Mouse (Mus musculus) liver, postnatal 0 days (tissue): ENCODE measurements around the gene Lrch3. TPM values are rescaled to one million over a fixed set of nuclear protein-coding genes. Genes with fewer than 3 reads are reported as not detected.
"Not testable (repeated sequence)": the region's sequence is repeated elsewhere in the genome, so short reads cannot be mapped to it uniquely, and the experiment has no call there.

Source experiments
- ATAC-seq: fragments of 200-750 bp; cut with Nextera tagmentation; 2 replicates; pipeline ENCODE4 v1.8.0; 2017; ENCODE audit warnings: mild to moderate bottlenecking, moderate library complexity
- DNase-seq: peaks from one replicate; pipeline ENCODE4 v3.0.0-alpha.2; 2016
- H3K27ac ChIP-seq: fragments of 300-500 bp; sonication (generic); 2 replicates; pipeline ENCODE4 v1.5.1; 2014; ENCODE audit warnings: antibody characterized with exemption, moderate library complexity, mild to moderate bottlenecking, low read depth
- H3K27me3 ChIP-seq: fragments of 300-500 bp; sonication (generic); 2 replicates; pipeline ENCODE4 v1.6.1; 2014; ENCODE audit warnings: low read length, control low read depth, mixed read lengths; ENCODE audit not compliant: insufficient read depth
- H3K36me3 ChIP-seq: fragments of 300-500 bp; sonication (generic); replicated peaks from 2 replicates; pipeline ENCODE4 v1.6.1; 2014; ENCODE audit warnings: mild to moderate bottlenecking, control low read depth, low read length, moderate library complexity, mixed read lengths; ENCODE audit not compliant: insufficient read depth
- H3K4me1 ChIP-seq: fragments of 300-500 bp; sonication (generic); 2 replicates; pipeline ENCODE4 v1.6.1; 2014; ENCODE audit warnings: antibody characterized with exemption, mild to moderate bottlenecking, control low read depth; ENCODE audit not compliant: insufficient read depth
- H3K4me2 ChIP-seq: fragments of 300-500 bp; sonication (generic); 2 replicates; pipeline ENCODE4 v1.6.1; 2014; ENCODE audit warnings: low read depth, mild to moderate bottlenecking, low read length, moderate library complexity, mixed read lengths
- H3K4me3 ChIP-seq: fragments of 300-500 bp; sonication (generic); 2 replicates; pipeline ENCODE4 v1.5.1; 2014; ENCODE audit warnings: low read depth, low read length
- H3K9ac ChIP-seq: fragments of 300-500 bp; sonication (generic); replicated peaks from 2 replicates; pipeline ENCODE4 v1.6.1; 2014; ENCODE audit warnings: mild to moderate bottlenecking, moderate library complexity
- H3K9me3 ChIP-seq: fragments of 300-500 bp; sonication (generic); 2 replicates; pipeline ENCODE4 v1.6.1; 2016; ENCODE audit warnings: mild to moderate bottlenecking, control low read depth, low read length, mixed read lengths
- CTCF ChIP-seq: sonication (generic); IDR thresholded peaks from 2 replicates; pipeline ENCODE4 v1.5.1; 2016; ENCODE audit warnings: antibody characterized with exemption, low read depth
- EP300 ChIP-seq: IDR thresholded peaks from 2 replicates; pipeline ENCODE4 v1.6.1; 2016; ENCODE audit warnings: antibody characterized with exemption, low read depth, mild to moderate bottlenecking
- WGBS: fragments of 180-500 bp; shearing (Covaris S2); extraction: QIAGEN DNeasy Blood & Tissue Kit; methylation state at CpG from one replicate; pipeline ENCODE4 v1.1.7; 2014; ENCODE audit not compliant: insufficient replicate concordance; 5-methylcytosine and 5-hydroxymethylcytosine counted together
- polyA plus RNA-seq: library from polyadenylated mRNA; unstranded; fragments of >200 nt; fragmentation: Nextera tagmentation; extraction: Ambion mirVana; gene quantifications from 2 replicates; pipeline ENCODE4 v1.2.1, GENCODE M21; 2015

Lrch3 gene
- polyA plus RNA-seq: 2.6 and 4.3 TPM in 2 replicates

DNA sequence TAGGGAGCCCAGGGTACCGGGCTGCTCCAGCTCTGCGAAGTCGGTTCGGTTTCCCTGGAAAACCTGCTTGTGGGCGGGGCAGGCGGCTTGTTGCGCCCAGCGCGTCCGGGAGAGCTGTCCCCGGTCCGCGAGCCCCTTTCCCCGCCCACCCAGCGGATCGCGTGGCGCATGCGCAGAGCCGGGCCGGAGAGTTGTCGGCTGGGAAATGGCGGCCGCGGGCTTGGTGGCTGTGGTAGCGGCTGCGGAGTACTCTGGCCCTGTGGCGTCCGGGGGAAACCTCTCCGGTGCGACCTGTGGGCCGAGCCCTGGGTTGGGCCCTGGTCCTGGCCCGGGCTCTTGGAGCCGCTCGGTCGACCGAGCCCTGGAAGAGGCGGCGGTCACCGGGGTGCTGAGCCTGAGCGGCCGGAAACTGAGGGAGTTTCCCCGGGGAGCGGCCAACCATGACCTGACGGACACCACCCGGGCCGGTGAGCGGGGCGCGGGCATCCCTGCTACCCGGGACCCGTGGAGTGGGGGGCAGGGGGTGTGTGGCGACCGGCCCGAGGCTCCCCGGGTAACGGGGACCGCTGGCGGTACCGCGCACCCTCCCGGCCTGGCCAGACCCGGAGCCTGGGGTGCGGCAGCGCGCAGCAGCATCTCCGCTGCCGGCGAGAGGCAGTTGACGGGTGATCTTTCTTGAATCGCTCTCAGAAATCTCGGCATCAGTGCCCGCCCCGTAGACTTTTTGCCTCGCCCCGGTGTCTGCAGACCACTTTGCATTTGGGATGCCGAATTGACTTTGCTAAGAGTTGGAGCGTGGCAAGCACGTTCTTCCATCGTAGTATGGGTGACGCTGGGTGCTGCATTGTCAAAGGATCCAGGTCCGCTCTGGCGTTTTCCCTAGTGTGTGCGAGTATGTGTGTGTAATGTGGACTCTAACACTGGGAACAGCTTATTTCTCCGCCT, at the start of gene Lrch3:
Lrch3 (plus strand) TSS at position 164 of the 945 bp plus-strand sequence.
- Histone ChIP-seq H3K27me3 (no peaks in the 10 kb centered on the region), H3K9ac (peak within 1 kb of the TSS; percentile 83), H3K9me3 (no peaks in the 10 kb centered on the region), H3K4me1 (peaks cover 2% of the 10 kb centered on the region; the same call in 1 of the 2 replicates), H3K27ac (peak within 1 kb of the TSS; percentile 74), H3K4me3 (peak within 1 kb of the TSS; percentile 96), H3K4me2 (peak within 1 kb of the TSS; percentile 80), H3K36me3 (no peaks in the 10 kb centered on the region)
- under 1% methylated on average over 75 of the region's 85 CpGs for WGBS
- ATAC-seq (peak; percentile 95), DNase-seq (peak; percentile 97)
- TF ChIP-seq CTCF (no peak), EP300 (no peak)

DNA sequence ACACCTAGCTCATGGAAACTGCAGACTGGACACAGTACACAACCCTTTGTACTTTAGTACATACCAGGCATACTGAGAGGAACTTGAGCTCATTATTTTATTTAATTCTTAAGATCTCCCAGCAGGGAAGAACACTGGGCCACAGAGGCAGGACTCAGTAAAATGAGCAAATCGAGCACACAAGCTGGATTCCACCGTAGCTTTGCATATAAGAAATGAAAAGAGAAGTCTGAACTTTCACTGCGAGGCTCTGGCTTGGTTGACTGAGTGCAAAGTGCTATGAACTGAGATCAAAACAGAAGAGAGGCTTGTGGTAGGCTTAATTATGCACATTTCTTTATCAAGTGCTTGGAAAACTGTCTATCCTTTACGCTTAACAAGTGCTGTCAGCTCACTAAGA, 48.5 kb upstream of the Lrch3 start:
- Histone ChIP-seq H3K9me3 (no peaks in the 10 kb centered on the region), H3K4me2 (no peak overlapping the region), H3K27me3 (no peaks in the 10 kb centered on the region), H3K27ac (no peak overlapping the region), H3K4me1 (peaks cover 9% of the 10 kb centered on the region; the same call in 1 of the 2 replicates), H3K4me3 (no peak overlapping the region), H3K9ac (no peak overlapping the region), H3K36me3 (0 out of 2 replicates have a peak, but pooled peaks cover 3% of the 10 kb centered on the region)
- WGBS: 79% methylated on average over 4 of the region's 4 CpGs
- DNase-seq (no peak), ATAC-seq (no peak)
- no peak for TF ChIP-seq EP300
- no peak for TF ChIP-seq CTCF

DNA sequence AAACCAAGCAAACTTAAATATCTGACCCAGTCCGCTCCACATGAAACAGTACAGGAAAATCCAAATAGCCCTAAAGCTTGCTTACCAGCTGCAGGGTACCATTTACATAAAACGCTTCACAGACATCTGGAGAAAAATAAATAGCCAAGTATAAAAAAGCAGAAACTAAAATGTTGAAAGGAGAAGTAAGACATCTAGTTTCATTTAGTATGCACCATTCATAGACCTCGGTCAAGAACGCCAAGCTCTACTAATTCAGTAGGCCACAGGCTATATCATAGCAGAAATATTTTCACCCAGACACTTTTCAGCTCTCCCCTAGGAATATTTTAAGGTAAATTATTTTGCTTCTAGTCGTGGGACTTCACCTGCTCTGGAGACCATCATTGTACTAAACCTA, 47.2 kb upstream of the Lrch3 start:
- 72% methylated on average over 5 of the region's 5 CpGs for WGBS
- no peak overlapping the region for H3K27ac ChIP-seq
- no peaks in the 10 kb centered on the region for H3K27me3 ChIP-seq
- ATAC-seq (no peak), DNase-seq (no peak)
- no peaks in the 10 kb centered on the region for H3K9me3 ChIP-seq
- H3K4me1 ChIP-seq: peaks cover 9% of the 10 kb centered on the region; the same call in 1 of the 2 replicates
- H3K4me2 ChIP-seq: peak overlapping the region; percentile 89; the same call in 1 of the 2 replicates
- no peaks in the 10 kb centered on the region for H3K36me3 ChIP-seq
- no peak overlapping the region for H3K9ac ChIP-seq
- no peak overlapping the region for H3K4me3 ChIP-seq
- TF ChIP-seq CTCF: no peak
- TF ChIP-seq EP300: no peak

DNA sequence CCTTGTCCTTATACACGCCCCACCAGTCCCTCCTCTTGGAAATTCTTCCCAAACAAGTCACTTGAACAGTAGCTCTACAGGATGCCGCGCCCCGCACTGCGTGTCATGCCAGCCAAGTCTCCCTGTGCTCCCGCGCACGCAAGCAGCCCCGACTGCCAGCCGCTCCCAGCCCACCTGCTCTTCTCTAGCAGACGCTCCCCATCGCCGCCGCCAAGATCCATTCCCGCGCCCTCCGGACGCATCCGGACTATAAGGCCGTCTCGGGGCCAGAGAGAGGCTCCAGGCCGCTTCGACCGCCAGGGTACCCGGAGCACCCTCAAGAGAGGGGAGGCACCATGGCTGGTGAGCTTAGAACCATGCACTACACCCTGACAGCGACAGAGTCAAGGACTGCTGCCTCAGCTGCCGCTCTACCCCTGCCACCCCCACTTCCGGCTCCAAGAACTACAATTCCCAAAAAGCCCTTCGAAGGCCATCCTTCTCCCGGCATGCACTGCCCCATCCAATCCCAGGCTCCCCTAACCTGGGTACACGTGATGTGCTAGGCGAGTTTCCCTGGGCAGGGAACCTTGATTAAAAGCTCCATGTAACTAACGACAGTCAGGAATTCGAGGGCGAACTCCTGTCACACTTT, 45.9 kb upstream of the Lrch3 start:
- no peaks in the 10 kb centered on the region for H3K27me3 ChIP-seq
- peak overlapping the region; percentile 86 for H3K9ac ChIP-seq
- H3K27ac ChIP-seq: no peak overlapping the region; the same call in 1 of the 2 replicates
- H3K4me1 ChIP-seq: peaks cover 9% of the 10 kb centered on the region; the same call in 1 of the 2 replicates
- H3K4me2 ChIP-seq: peak overlapping the region; percentile 89
- peak; percentile 99 for ATAC-seq
- H3K9me3 ChIP-seq: no peaks in the 10 kb centered on the region
- H3K36me3 ChIP-seq: no peaks in the 10 kb centered on the region
- WGBS: under 1% methylated on average over 35 of the region's 35 CpGs
- TF ChIP-seq EP300: no peak
- 0 out of 2 replicates have a peak, but pooled peaks have one; percentile 2 for TF ChIP-seq CTCF
- peak overlapping the region; percentile 81 for H3K4me3 ChIP-seq
- peak; percentile 88 for DNase-seq

DNA sequence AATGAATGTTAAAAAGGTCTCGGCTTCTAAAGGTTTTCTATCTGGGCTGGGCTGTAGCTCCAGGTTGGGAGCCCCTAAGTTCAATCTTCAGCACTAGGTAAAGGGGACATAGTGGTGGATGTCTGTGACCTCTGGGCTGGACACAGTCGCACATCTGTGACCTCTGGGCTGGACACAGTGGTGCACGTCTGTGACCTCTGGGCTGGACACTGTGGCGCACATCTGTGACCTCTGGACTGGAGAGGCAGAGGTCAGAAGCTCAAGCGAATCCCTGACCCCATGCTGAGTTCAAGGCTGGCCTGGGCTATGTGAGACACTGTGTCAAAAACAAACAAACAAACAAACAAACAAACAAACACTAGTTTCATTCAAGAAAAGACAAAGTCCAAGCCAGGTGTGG, 43.7 kb upstream of the Lrch3 start:
- H3K27ac ChIP-seq: no peak overlapping the region
- H3K9me3 ChIP-seq: no peaks in the 10 kb centered on the region
- no peak overlapping the region for H3K9ac ChIP-seq
- H3K27me3 ChIP-seq: no peaks in the 10 kb centered on the region
- H3K4me2 ChIP-seq: no peak overlapping the region
- WGBS: 53% methylated on average over 5 of the region's 5 CpGs
- no peak overlapping the region for H3K4me3 ChIP-seq
- no peaks in the 10 kb centered on the region for H3K36me3 ChIP-seq
- ATAC-seq: 0 out of 2 replicates have a peak, but pooled peaks have one; percentile 15
- TF ChIP-seq CTCF (no peak), EP300 (no peak)
- no peak for DNase-seq
- H3K4me1 ChIP-seq: peaks cover 9% of the 10 kb centered on the region; the same call in 1 of the 2 replicates

DNA sequence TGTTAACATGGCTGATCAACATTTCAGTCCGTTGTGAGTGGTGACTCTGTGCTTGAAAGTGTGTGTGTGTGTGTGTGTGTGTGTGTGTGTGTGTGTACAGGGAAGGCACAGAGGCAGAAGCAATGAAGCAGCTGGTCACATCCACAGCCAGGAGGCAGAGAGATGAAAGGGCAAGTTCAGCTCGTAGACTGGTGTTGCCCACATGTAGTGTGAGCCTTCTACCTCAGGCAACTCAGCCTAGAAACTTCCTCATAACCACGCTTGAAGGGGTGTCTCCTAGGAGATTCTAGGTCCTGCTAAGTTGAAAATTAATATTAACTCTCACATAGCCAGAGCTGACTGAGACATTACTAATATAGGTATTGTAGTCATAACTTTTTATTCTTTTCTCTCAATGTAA, 40.5 kb upstream of the Lrch3 start:
- no peak overlapping the region for H3K9ac ChIP-seq
- TF ChIP-seq CTCF (no peak), EP300 (no peak)
- H3K9me3 ChIP-seq: no peaks in the 10 kb centered on the region
- peaks cover 8% of the 10 kb centered on the region; the same call in 1 of the 2 replicates for H3K4me1 ChIP-seq
- no peak overlapping the region for H3K4me2 ChIP-seq
- H3K27me3 ChIP-seq: no peaks in the 10 kb centered on the region
- H3K36me3 ChIP-seq: no peaks in the 10 kb centered on the region
- H3K4me3 ChIP-seq: no peak overlapping the region
- H3K27ac ChIP-seq: no peak overlapping the region
- ATAC-seq (no peak), DNase-seq (no peak)
- 45% methylated on average over 3 of the region's 3 CpGs for WGBS

DNA sequence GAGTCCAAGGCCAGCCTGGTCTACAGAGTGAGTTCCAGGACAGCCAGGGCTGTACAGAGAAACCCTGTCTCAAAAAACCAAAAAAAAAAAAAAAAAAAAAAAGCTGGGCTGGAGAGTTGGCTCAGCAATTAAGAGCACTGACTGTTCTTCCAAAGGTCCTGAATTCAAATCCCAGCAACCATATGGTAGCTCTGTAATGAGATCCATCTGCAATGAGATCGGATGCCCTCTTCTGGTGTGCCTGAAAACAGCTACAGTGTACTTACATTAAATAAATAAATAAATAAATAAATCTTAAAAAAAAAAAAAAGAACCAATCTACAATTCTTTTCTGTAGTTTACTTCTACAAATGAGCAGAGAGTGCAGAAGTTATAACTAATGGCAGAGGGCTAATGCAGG, 38.6 kb upstream of the Lrch3 start:
- ATAC-seq, H3K4me3 ChIP-seq: not testable (repeated sequence)

More for the DNA sequence above, 38.6 kb upstream of the Lrch3 start:
- DNase-seq, H3K9ac ChIP-seq, H3K36me3 ChIP-seq, H3K27ac ChIP-seq, H3K27me3 ChIP-seq, H3K9me3 ChIP-seq: not testable (repeated sequence)
- peak overlapping the region; percentile 30; the same call in 1 of the 2 replicates for H3K4me2 ChIP-seq
- WGBS: 57% methylated on average over 1 of the region's 1 CpGs
- H3K4me1 ChIP-seq: peaks cover 12% of the 10 kb centered on the region
